Mouse (Mus musculus): Measurements from ENCODE around the gene Asxl1.

The Asxl1 gene

GRCm38 (mm10) chr2:153443434-153444240 is 98.0 kb downstream of the Asxl1 start:
- peak in 1 of 2 experiments; percentile 32 for DNase-seq (ENCODE audit: low spot score in 2 of 2)

GRCm38 (mm10) chr2:153444254-153445136 is 98.9 kb downstream of the Asxl1 start:
- peak in 1 of 2 experiments; percentile 58 for DNase-seq (ENCODE audit: low spot score in 2 of 2)

- peak in 1 of 2 experiments; percentile 41 for DNase-seq (ENCODE audit: low spot score in 2 of 2)
Observed at GRCm38 (mm10) chr2:153445137-153446016, 99.7 kb downstream of the Asxl1 start.

GRCm38 (mm10) chr2:153446017-153446408 is 100.4 kb downstream of the Asxl1 start:
- peak in 1 of 2 experiments; percentile 49 for DNase-seq (ENCODE audit: low spot score in 2 of 2)

- no peak for DNase-seq (ENCODE audit: low spot score in 2 of 2)
Observed at GRCm38 (mm10) chr2:153446476-153446875, 100.8 kb downstream of the Asxl1 start.

GRCm38 (mm10) chr2:153447719-153448118 is 102.1 kb downstream of the Asxl1 start:
- no peak for DNase-seq (ENCODE audit: low spot score in 2 of 2)

- DNase-seq (ENCODE audit: low spot score in 2 of 2), result no peak
Observed at GRCm38 (mm10) chr2:153448519-153448918, 102.9 kb downstream of the Asxl1 start.

Data from cerebellum, postnatal 4 days (tissue).